Mouse (Mus musculus) heart, adult 2 months (tissue): ENCODE measurements around the gene Tssk1. TPM values are rescaled to one million over a fixed set of nuclear protein-coding genes. Genes with fewer than 3 reads are reported as not detected.
A peak's percentile ranks its signal among the peaks of the same experiment; 100 is the strongest.

Experiments
- DNase-seq, 2 experiments: peaks; one replicate each; pipeline ENCODE4 v3.0.0; 2021
- H3K27ac ChIP-seq: fragments of 200-600 bp; 2 replicates; pipeline ENCODE4 v1.8.1; 2022
- H3K27me3 ChIP-seq: fragments of 200-500 bp; 2 replicates; pipeline ENCODE4 v1.6.1; 2012; ENCODE audit warnings: mild to moderate bottlenecking, low read length, inconsistent platforms, mixed read lengths; ENCODE audit not compliant: control insufficient read depth, insufficient read depth
- H3K36me3 ChIP-seq: fragments of 200-500 bp; 2 replicates; pipeline ENCODE4 v1.6.1; 2012; ENCODE audit warnings: low read length, inconsistent platforms; ENCODE audit not compliant: control insufficient read depth, insufficient read depth
- H3K4me1 ChIP-seq: fragments of 200-500 bp; 2 replicates; pipeline ENCODE4 v1.6.1; 2011; ENCODE audit warnings: low read length; ENCODE audit not compliant: control insufficient read depth, insufficient read depth
- H3K4me3 ChIP-seq: fragments of 200-600 bp; 2 replicates; pipeline ENCODE4 v1.8.1; 2022
- H3K79me2 ChIP-seq: fragments of 200-500 bp; replicated peaks from 2 replicates; pipeline ENCODE4 v1.6.1; 2012; ENCODE audit warnings: mild to moderate bottlenecking, inconsistent platforms, low read length, moderate library complexity, mixed read lengths; ENCODE audit not compliant: control insufficient read depth, insufficient read depth
- H3K9ac ChIP-seq: fragments of 200-500 bp; 2 replicates; pipeline ENCODE4 v1.6.1; 2012; ENCODE audit warnings: low read depth, mild to moderate bottlenecking, control low read depth, inconsistent platforms, low read length, mixed read lengths
- CTCF ChIP-seq: fragments of 200-600 bp; IDR thresholded peaks from 2 replicates; pipeline ENCODE4 v1.8.1; 2022; ENCODE audit warnings: antibody characterized with exemption, mild to moderate bottlenecking, moderate library complexity
- EP300 ChIP-seq: fragments of 200-500 bp; IDR thresholded peaks from 2 replicates; pipeline ENCODE4 v1.6.1; 2011; ENCODE audit warnings: low read depth, low read length, control low read depth; ENCODE audit not compliant: insufficient read depth
- POLR2A ChIP-seq: fragments of 200-500 bp; IDR thresholded peaks from 2 replicates; pipeline ENCODE4 v1.6.1; 2011; ENCODE audit warnings: mild to moderate bottlenecking, low read depth, low read length, control low read depth; ENCODE audit not compliant: insufficient read depth
- whole genome bisulfite sequencing: fragments of 180-500 bp; shearing (Covaris S2); methylation state at CpG from one replicate; pipeline ENCODE4 v1.1.7; 2018; 5-methylcytosine and 5-hydroxymethylcytosine counted together
- intact Hi-C: fragments of 180-260 bp; cut with DNase I; formaldehyde crosslinking; loops from one replicate; pipeline ENCODE4 v1.15.1; 2025
- polyA plus RNA-seq: library from polyadenylated mRNA; depleted of rRNA; stranded (reverse); fragments of >200 nt; gene quantifications from 2 replicates; pipeline ENCODE4 v1.2.3, GENCODE M21; 2012
- total RNA-seq, 2 experiments: library from RNA; stranded (reverse); gene quantifications; 2 replicates each; pipeline ENCODE4 v1.2.3; 2021

The Tssk1 gene
- total and polyA plus RNA-seq, 3 experiments = 0.16 to 0.27 (median 0.16) TPM

GRCm38 (mm10) chr16:17922163-17922538 is 28.1 kb downstream of the Tssk1 start:
- H3K27me3 ChIP-seq = no peaks in the 10 kb centered on the region; the same call in 1 of the 2 replicates
- no peaks in the 10 kb centered on the region for H3K79me2 ChIP-seq
- WGBS = under 1% methylated on average over 14 of the region's 14 CpGs
- peak overlapping the region; percentile 90 for H3K27ac ChIP-seq
- DNase-seq = no peak
- peak overlapping the region; percentile 80 for H3K4me3 ChIP-seq
- intact Hi-C loops = loop anchor here (1.0 to 10.0 kb wide), 2 partner anchors 11 to 313 kb away; partner anchors contain the start of genes Ess2 and Zdhhc8
- peaks cover 5% of the 10 kb centered on the region for H3K4me1 ChIP-seq
- no peak for TF ChIP-seq CTCF
- no peak for TF ChIP-seq POLR2A
- TF ChIP-seq EP300 = no peak
- no peaks in the 10 kb centered on the region for H3K36me3 ChIP-seq
- H3K9ac ChIP-seq = peak overlapping the region; percentile 86

- H3K4me3 ChIP-seq = peak overlapping the region; percentile 93
- H3K4me1 ChIP-seq = peaks cover 1% of the 10 kb centered on the region
- DNase-seq = no peak
- intact Hi-C loops = loop anchor here (5.0 to 10.0 kb wide), 2 partner anchors 120 to 307 kb away; partner anchors contain the start of gene Zdhhc8
- H3K36me3 ChIP-seq = no peaks in the 10 kb centered on the region
- no peak for TF ChIP-seq POLR2A
- TF ChIP-seq CTCF = no peak
- no peak for TF ChIP-seq EP300
- H3K79me2 ChIP-seq = no peaks in the 10 kb centered on the region
- H3K27me3 ChIP-seq = no peaks in the 10 kb centered on the region
- peak overlapping the region; percentile 62 for H3K9ac ChIP-seq
- H3K27ac ChIP-seq = peak overlapping the region; percentile 77
- 4% methylated on average over 72 of the region's 72 CpGs for WGBS
Measured at GRCm38 (mm10) chr16:17927351-17928082, 33.5 kb downstream of the Tssk1 start.

- DNase-seq = peak; percentile 83
- no peaks in the 10 kb centered on the region for H3K79me2 ChIP-seq
- TF ChIP-seq POLR2A (0 out of 2 replicates have a peak, but pooled peaks have one; percentile 24), EP300 (no peak), CTCF (no peak)
- WGBS = under 1% methylated on average over 47 of the region's 47 CpGs
- peak within 1 kb of the TSS; percentile 77 for H3K27ac ChIP-seq
- H3K36me3 ChIP-seq = no peaks in the 10 kb centered on the region
- H3K4me1 ChIP-seq = no peaks in the 10 kb centered on the region
- no peaks in the 10 kb centered on the region for H3K27me3 ChIP-seq
- peak within 1 kb of the TSS; percentile 62 for H3K9ac ChIP-seq
- H3K4me3 ChIP-seq = peak within 1 kb of the TSS; percentile 93
- intact Hi-C loops = loop anchor here (5.0 to 10.0 kb wide), 2 partner anchors 119 to 307 kb away; partner anchors contain the start of gene Zdhhc8
Measured at GRCm38 (mm10) chr16:17928087-17928580, 34.1 kb downstream of the Tssk1 start, which contains the start of gene Slc25a1. TSS of gene Slc25a1 (minus strand) at chr16:17928219.

- H3K4me3 ChIP-seq = peak overlapping the region; percentile 93
- 0% methylated on average over 9 of the region's 9 CpGs for WGBS
- intact Hi-C loops = loop anchor here (5.0 to 10.0 kb wide), 2 partner anchors 119 to 306 kb away; partner anchors contain the start of gene Zdhhc8
- TF ChIP-seq CTCF = peak; percentile 79
- TF ChIP-seq EP300 = no peak
- H3K9ac ChIP-seq = peak overlapping the region; percentile 62
- peak; percentile 66 to 74 for DNase-seq
- peak overlapping the region; percentile 77 for H3K27ac ChIP-seq
- H3K4me1 ChIP-seq = no peaks in the 10 kb centered on the region
- no peaks in the 10 kb centered on the region for H3K79me2 ChIP-seq
- no peaks in the 10 kb centered on the region for H3K36me3 ChIP-seq
- no peaks in the 10 kb centered on the region for H3K27me3 ChIP-seq
Measured at GRCm38 (mm10) chr16:17928627-17929104, 34.6 kb downstream of the Tssk1 start.

GRCm38 (mm10) chr16:17929211-17929610 is 35.2 kb downstream of the Tssk1 start:
- H3K27ac ChIP-seq = no peak overlapping the region
- WGBS = 32% methylated on average over 2 of the region's 2 CpGs
- intact Hi-C loops = loop anchor here (5.0 to 10.0 kb wide), 2 partner anchors 118 to 306 kb away; partner anchors contain the start of gene Zdhhc8

More at GRCm38 (mm10) chr16:17929211-17929610, 35.2 kb downstream of the Tssk1 start:
- no peaks in the 10 kb centered on the region for H3K79me2 ChIP-seq
- no peak overlapping the region for H3K9ac ChIP-seq
- DNase-seq = no peak
- no peaks in the 10 kb centered on the region for H3K36me3 ChIP-seq
- H3K4me3 ChIP-seq = no peak overlapping the region
- TF ChIP-seq EP300 (no peak), CTCF (no peak), POLR2A (no peak)
- H3K4me1 ChIP-seq = no peaks in the 10 kb centered on the region
- no peaks in the 10 kb centered on the region for H3K27me3 ChIP-seq
